Mouse (Mus musculus) cerebellum, postnatal 36 days (tissue): ENCODE measurements at regions not wholly inside any gene's neighbourhood (a gene's known extent, or its start where the extent isn't known, plus 50 kb on each side); places are given as distances from the start of the nearest gene placed in this dataset.

Experiments used
- DNase-seq, 2 experiments: peaks; one replicate each; pipeline ENCODE4 v3.0.0; 2021 to 2022; ENCODE audit warnings: mixed read lengths in 2 of 2

DNA sequence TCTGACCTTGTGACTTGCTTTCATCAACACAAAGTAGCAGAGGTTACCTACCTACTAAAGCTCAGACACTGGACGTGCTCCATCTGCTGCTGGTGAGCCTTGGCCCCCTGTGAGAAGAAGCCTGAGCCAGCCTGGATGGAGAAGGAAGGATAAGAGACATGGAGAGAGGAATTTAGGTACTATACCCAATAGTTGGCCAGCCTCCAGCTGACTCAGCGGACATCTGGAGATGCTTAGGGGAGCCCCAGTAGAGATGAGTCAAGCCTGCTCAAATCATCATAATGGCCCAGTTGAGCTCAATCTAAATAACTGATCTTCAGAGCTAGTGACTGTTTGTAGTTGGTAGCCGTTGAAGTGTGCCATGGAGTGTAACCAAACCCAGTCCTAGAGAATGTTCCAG, 53.7 kb upstream of the Ripply2 start:
- peak; percentile 54 to 55 for DNase-seq

DNA sequence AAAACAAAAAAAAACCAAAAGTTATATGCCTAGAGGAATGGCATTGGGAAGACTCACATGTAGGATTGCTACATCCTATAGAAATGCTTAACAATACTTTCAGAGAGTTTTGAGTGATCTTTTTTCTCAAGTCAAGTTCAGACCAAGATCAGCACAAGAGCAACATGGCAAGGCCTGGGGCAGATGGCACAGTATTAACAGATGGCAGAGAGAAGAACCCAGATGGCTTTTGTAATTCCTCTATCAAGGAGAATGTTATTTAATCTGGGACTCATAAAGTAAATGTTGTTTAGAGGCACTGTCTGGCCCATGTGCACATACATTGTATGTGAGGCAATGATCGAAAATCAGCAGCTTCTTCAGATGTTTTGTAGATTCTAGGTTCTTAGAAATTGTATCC, 58.3 kb upstream of the Ripply2 start:
- DNase-seq, result peak; percentile 71 to 80

DNA sequence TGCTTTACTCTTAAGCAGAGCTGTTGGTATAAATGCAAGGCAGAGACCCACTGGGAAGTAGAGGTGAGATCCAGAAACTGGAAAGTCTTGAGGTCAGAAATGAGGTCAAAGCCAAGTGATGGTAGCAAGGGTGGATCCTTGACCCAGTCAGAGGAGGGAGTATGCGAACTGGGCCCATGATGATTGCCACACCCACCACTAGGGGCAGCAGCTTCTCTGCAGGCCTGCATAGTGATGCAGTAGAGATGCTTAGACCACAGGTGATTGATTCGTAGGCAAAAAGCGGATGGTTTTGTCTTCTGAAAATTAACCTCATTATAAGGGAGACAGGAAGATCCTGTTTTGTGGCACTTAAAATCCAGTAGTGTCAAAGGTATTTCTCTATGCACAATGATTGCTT, 59.6 kb upstream of the Ripply2 start:
- DNase-seq, result peak in 1 of 2 experiments; percentile 35

DNA sequence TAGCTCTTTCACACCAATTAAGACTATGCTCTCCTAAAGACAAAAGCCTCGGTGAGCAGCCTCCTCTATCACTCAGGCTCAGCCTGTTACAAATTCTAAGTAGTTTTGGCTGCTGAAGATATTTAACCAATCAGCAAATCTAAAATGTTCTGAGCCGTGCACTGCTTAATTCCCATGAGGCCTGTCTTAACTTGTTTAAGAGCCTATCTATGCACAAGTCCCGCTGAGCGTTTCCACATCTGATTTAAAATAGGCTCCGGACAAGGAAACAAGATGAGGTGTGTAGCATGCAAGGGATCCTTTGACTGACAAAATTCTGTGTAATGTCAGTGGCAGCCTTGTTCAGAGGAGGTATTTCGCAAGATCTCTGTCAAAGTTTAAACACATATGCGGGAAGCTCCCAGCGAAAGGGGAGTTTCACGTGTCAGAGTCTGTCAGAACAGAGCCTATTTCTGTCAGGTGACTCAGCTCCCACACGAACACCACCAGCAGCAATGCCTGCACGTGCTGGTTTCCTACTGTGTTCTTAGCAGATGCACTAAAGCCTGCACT, 63.3 kb upstream of the Ripply2 start:
- no peak for DNase-seq

DNA sequence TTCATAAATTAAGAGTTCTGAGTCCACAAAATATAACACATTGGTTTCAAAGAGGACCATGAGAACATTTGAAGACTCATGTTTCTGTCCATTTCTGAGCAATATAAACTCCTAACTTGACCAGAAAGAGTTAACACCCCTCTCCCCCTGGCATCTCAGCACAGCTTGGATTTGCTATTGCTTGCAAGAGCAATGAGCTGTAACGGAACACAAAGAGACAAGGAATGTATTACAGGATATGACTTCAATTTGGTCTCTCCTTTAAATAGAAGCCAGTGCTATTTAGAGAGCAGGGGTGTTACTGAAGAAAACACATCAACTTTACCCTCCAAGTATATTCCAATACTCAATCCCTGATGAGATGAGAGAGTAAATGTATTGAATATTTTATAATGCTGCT, 65.5 kb upstream of the Ripply2 start:
- DNase-seq, result no peak

DNA sequence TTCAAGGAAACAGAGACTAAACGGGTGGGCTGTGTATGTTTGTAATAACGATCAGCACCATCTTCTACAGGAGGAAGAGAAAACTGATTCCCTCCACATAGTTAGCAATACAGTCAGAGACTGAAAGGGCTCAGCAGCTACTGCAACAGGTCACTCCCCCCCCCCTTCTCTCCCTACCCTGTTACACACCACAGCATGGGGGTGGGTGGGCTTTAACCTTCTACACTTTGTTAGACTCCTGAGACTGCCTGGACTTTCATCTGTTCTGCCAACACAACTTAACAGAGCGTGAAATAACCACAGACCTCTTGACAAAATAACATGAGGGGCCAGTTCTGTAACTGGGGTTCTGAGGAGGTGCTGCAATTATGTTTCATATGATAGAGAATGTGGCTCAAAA, 50.7 kb upstream of the Snap91 start:
- DNase-seq, result no peak
